Mouse (Mus musculus) layer of hippocampus, adult 9-11 months (tissue): ENCODE measurements at regions not wholly inside any gene's neighbourhood (a gene's known extent, or its start where the extent isn't known, plus 50 kb on each side); places are given as distances from the start of the nearest gene placed in this dataset.

Experiments used
- DNase-seq: peaks from one replicate; pipeline ENCODE4 v3.0.0; 2022

- no peak for DNase-seq
These were observed 175.5 kb upstream of the Nr2f2 start for GRCm38 (mm10) chr7:70541881-70542665.

GRCm38 (mm10) chr7:70539121-70539642 lies 172.6 kb upstream of the Nr2f2 start:
- no peak for DNase-seq

- DNase-seq = no peak
These were observed 169.5 kb upstream of the Nr2f2 start for GRCm38 (mm10) chr7:70536046-70536445.

GRCm38 (mm10) chr7:70533552-70533951 lies 167.0 kb upstream of the Nr2f2 start:
- no peak for DNase-seq

- DNase-seq = no peak
These were observed 161.4 kb upstream of the Nr2f2 start for GRCm38 (mm10) chr7:70527921-70528320.

- DNase-seq = no peak
These were observed 158.8 kb upstream of the Nr2f2 start for GRCm38 (mm10) chr7:70525372-70525771.

- no peak for DNase-seq
These were observed 158.2 kb upstream of the Nr2f2 start for GRCm38 (mm10) chr7:70524744-70525143.

- no peak for DNase-seq
These were observed 157.7 kb upstream of the Nr2f2 start for GRCm38 (mm10) chr7:70524251-70524650.

GRCm38 (mm10) chr7:70516741-70517140 lies 150.2 kb upstream of the Nr2f2 start:
- DNase-seq = no peak

GRCm38 (mm10) chr7:70515341-70515851 lies 148.9 kb upstream of the Nr2f2 start:
- DNase-seq = no peak

- no peak for DNase-seq
These were observed 148.1 kb upstream of the Nr2f2 start for GRCm38 (mm10) chr7:70514666-70515065.

GRCm38 (mm10) chr7:70512354-70512753 lies 145.8 kb upstream of the Nr2f2 start:
- no peak for DNase-seq

GRCm38 (mm10) chr7:70505671-70506181 lies 139.2 kb upstream of the Nr2f2 start:
- DNase-seq = no peak

- no peak for DNase-seq
These were observed 135.3 kb upstream of the Nr2f2 start for GRCm38 (mm10) chr7:70501821-70502220.

GRCm38 (mm10) chr7:70496541-70497154 lies 130.1 kb upstream of the Nr2f2 start:
- no peak for DNase-seq

- DNase-seq = no peak
These were observed 117.7 kb upstream of the Nr2f2 start for GRCm38 (mm10) chr7:70484201-70484600.

GRCm38 (mm10) chr7:70483536-70483935 lies 117.0 kb upstream of the Nr2f2 start:
- DNase-seq = no peak

GRCm38 (mm10) chr7:70481880-70482279 lies 115.3 kb upstream of the Nr2f2 start:
- DNase-seq = no peak

- DNase-seq = no peak
These were observed 106.3 kb upstream of the Nr2f2 start for GRCm38 (mm10) chr7:70472786-70473185.

- no peak for DNase-seq
These were observed 104.0 kb upstream of the Nr2f2 start for GRCm38 (mm10) chr7:70470557-70470956.

- DNase-seq = no peak
These were observed 95.6 kb upstream of the Nr2f2 start for GRCm38 (mm10) chr7:70462131-70462530.

- DNase-seq = no peak
These were observed 88.0 kb upstream of the Nr2f2 start for GRCm38 (mm10) chr7:70454525-70454924.

- DNase-seq = no peak
These were observed 86.3 kb upstream of the Nr2f2 start for GRCm38 (mm10) chr7:70452816-70453215.

GRCm38 (mm10) chr7:70438908-70439307 lies 72.4 kb upstream of the Nr2f2 start:
- DNase-seq = no peak
